Mouse (Mus musculus) kidney, postnatal 4 days (tissue): ENCODE data around the gene Capn7.

Experiments
- DNase-seq, 2 experiments: peaks; one replicate each; pipeline ENCODE4 v3.0.0; 2021; ENCODE audit warnings: mixed read lengths in 2 of 2

Gene Capn7

GRCm38 (mm10) chr14:31416411-31416810, 80.0 kb downstream of the Capn7 start:
- no peak for DNase-seq

GRCm38 (mm10) chr14:31416835-31417549, 80.6 kb downstream of the Capn7 start:
- DNase-seq: no peak

DNA sequence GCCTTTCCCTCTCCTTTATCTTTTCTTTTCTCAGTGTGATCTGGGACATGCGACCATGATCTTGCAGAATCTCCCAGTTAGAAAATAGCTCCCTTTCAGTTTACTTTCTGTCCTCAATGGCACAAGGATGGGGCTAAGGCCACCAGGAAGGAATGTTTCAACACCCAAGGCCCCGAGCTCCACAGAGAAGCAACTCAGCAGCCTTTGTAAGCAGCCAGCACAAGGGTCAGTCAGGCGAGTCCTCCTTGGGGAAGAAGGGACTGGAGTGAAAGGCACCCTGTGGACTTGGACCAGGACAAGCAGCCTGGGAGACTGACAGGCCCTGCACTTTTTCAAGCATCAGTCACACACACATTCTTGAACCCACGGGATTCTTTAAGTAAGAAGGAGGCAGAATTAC, 82.8 kb downstream of the Capn7 start:
- DNase-seq: peak in 1 of 2 experiments; percentile 57

DNA sequence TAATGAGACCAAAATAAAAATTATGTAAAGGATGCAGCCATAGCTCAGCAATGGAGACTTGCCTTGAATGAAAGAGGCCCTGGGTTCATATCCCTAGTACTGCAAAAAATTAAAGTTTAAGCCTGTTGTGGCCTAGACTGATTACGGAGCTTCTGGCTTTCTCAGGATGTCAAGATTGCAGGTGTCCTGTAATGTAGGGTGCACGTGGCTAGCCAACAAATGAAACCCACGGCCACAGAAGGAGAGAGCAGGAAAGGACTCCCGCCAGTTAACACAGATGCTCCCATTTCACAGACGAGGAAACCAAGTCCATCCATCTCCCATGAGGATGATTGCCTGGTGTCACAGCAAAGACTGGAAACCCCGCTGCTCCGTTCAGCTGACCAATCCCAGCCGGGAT, 83.7 kb downstream of the Capn7 start:
- DNase-seq: no peak

GRCm38 (mm10) chr14:31420562-31420961, 84.1 kb downstream of the Capn7 start:
- peak in 1 of 2 experiments; percentile 33 for DNase-seq

GRCm38 (mm10) chr14:31420985-31421384, 84.5 kb downstream of the Capn7 start:
- DNase-seq: no peak
